Mouse (Mus musculus): ENCODE measurements around the gene Inpp4a. TPM values are rescaled to one million over a fixed set of nuclear protein-coding genes. Genes with fewer than 3 reads are reported as not detected.

The Inpp4a gene
- polyA plus RNA-seq, 1 experiment from 2014 or later, result 72.2 TPM

GRCm38 (mm10) chr1:37357173-37357572 lies 57.5 kb downstream of the Inpp4a start:
- Histone ChIP-seq H3K27ac (ENCODE audit: low read depth, low read length) (no peak overlapping the region), H3K36me3 (ENCODE audit: control insufficient read depth, insufficient read depth, low read length) (0 out of 2 replicates have a peak, but pooled peaks cover 7% of the 10 kb centered on the region), H3K9ac (replicated peaks; ENCODE audit: low read depth, low read length) (no peak overlapping the region), H3K4me1 (ENCODE audit: control insufficient read depth, insufficient read depth, low read length) (no peaks in the 10 kb centered on the region), H3K27me3 (ENCODE audit: control insufficient read depth, insufficient read depth, low read length) (no peaks in the 10 kb centered on the region), H3K9me3 (ENCODE audit: control insufficient read depth, low read length) (no peaks in the 10 kb centered on the region), H3K4me2 (ENCODE audit: low read depth, low read length) (no peak overlapping the region), H3K4me3 (ENCODE audit: low read depth, low read length) (no peak overlapping the region)
- 92% methylated on average over 6 of the region's 6 CpGs for WGBS
- no peak for ATAC-seq (ENCODE audit: low read depth)

- no peak for ATAC-seq (ENCODE audit: low read depth)
- Histone ChIP-seq H3K27me3 (ENCODE audit: control insufficient read depth, insufficient read depth, low read length) (no peaks in the 10 kb centered on the region), H3K9me3 (ENCODE audit: control insufficient read depth, low read length) (no peaks in the 10 kb centered on the region), H3K4me2 (ENCODE audit: low read depth, low read length) (no peak overlapping the region), H3K4me1 (ENCODE audit: control insufficient read depth, insufficient read depth, low read length) (no peaks in the 10 kb centered on the region), H3K36me3 (ENCODE audit: control insufficient read depth, insufficient read depth, low read length) (0 out of 2 replicates have a peak, but pooled peaks cover 7% of the 10 kb centered on the region), H3K4me3 (ENCODE audit: low read depth, low read length) (no peak overlapping the region), H3K27ac (ENCODE audit: low read depth, low read length) (no peak overlapping the region), H3K9ac (replicated peaks; ENCODE audit: low read depth, low read length) (no peak overlapping the region)
- 87% methylated on average over 8 of the region's 8 CpGs for WGBS
Measured at GRCm38 (mm10) chr1:37358621-37359020, 59.0 kb downstream of the Inpp4a start.

- no peaks in the 10 kb centered on the region for H3K4me1 ChIP-seq (ENCODE audit: control insufficient read depth, insufficient read depth, low read length)
- ATAC-seq (ENCODE audit: low read depth), result no peak
- H3K4me2 ChIP-seq (ENCODE audit: low read depth, low read length), result no peak overlapping the region
- H3K27ac ChIP-seq (ENCODE audit: low read depth, low read length), result no peak overlapping the region
- H3K36me3 ChIP-seq (ENCODE audit: control insufficient read depth, insufficient read depth, low read length), result 0 out of 2 replicates have a peak, but pooled peaks cover 10% of the 10 kb centered on the region
- WGBS, result 93% methylated on average over 6 of the region's 6 CpGs
- H3K27me3 ChIP-seq (ENCODE audit: control insufficient read depth, insufficient read depth, low read length), result no peaks in the 10 kb centered on the region
- H3K4me3 ChIP-seq (ENCODE audit: low read depth, low read length), result no peak overlapping the region
- H3K9ac ChIP-seq (replicated peaks; ENCODE audit: low read depth, low read length), result no peak overlapping the region
- H3K9me3 ChIP-seq (ENCODE audit: control insufficient read depth, low read length), result no peaks in the 10 kb centered on the region
Measured at GRCm38 (mm10) chr1:37359395-37360092, 59.9 kb downstream of the Inpp4a start.

- H3K4me3 ChIP-seq (ENCODE audit: low read depth, low read length), result no peak overlapping the region
- no peak overlapping the region for H3K4me2 ChIP-seq (ENCODE audit: low read depth, low read length)
- H3K4me1 ChIP-seq (ENCODE audit: control insufficient read depth, insufficient read depth, low read length), result no peaks in the 10 kb centered on the region
- 0 out of 2 replicates have a peak, but pooled peaks cover 10% of the 10 kb centered on the region for H3K36me3 ChIP-seq (ENCODE audit: control insufficient read depth, insufficient read depth, low read length)
- 90% methylated on average over 3 of the region's 3 CpGs for WGBS
- ATAC-seq (ENCODE audit: low read depth), result no peak
- no peak overlapping the region for H3K27ac ChIP-seq (ENCODE audit: low read depth, low read length)
- H3K9me3 ChIP-seq (ENCODE audit: control insufficient read depth, low read length), result no peaks in the 10 kb centered on the region
- H3K9ac ChIP-seq (replicated peaks; ENCODE audit: low read depth, low read length), result no peak overlapping the region
- no peaks in the 10 kb centered on the region for H3K27me3 ChIP-seq (ENCODE audit: control insufficient read depth, insufficient read depth, low read length)
Measured at GRCm38 (mm10) chr1:37360781-37361180, 61.1 kb downstream of the Inpp4a start.

GRCm38 (mm10) chr1:37362721-37363120 lies 63.1 kb downstream of the Inpp4a start:
- H3K4me2 ChIP-seq (ENCODE audit: low read depth, low read length), result no peak overlapping the region
- 82% methylated on average over 10 of the region's 10 CpGs for WGBS

GRCm38 (mm10) chr1:37368125-37368524 lies 68.5 kb downstream of the Inpp4a start:
- peaks cover 36% of the 10 kb centered on the region for H3K36me3 ChIP-seq (ENCODE audit: control insufficient read depth, insufficient read depth, low read length)
- H3K9me3 ChIP-seq (ENCODE audit: control insufficient read depth, low read length), result no peaks in the 10 kb centered on the region
- no peak overlapping the region for H3K9ac ChIP-seq (replicated peaks; ENCODE audit: low read depth, low read length)
- ATAC-seq (ENCODE audit: low read depth), result no peak
- no peaks in the 10 kb centered on the region for H3K27me3 ChIP-seq (ENCODE audit: control insufficient read depth, insufficient read depth, low read length)
- 94% methylated on average over 10 of the region's 10 CpGs for WGBS
- no peak overlapping the region for H3K27ac ChIP-seq (ENCODE audit: low read depth, low read length)
- H3K4me2 ChIP-seq (ENCODE audit: low read depth, low read length), result no peak overlapping the region
- H3K4me3 ChIP-seq (ENCODE audit: low read depth, low read length), result no peak overlapping the region
- H3K4me1 ChIP-seq (ENCODE audit: control insufficient read depth, insufficient read depth, low read length), result no peaks in the 10 kb centered on the region

More at GRCm38 (mm10) chr1:37362721-37363120, 63.1 kb downstream of the Inpp4a start:
- H3K4me3 ChIP-seq (ENCODE audit: low read depth, low read length), result no peak overlapping the region
- no peaks in the 10 kb centered on the region for H3K9me3 ChIP-seq (ENCODE audit: control insufficient read depth, low read length)
- ATAC-seq (ENCODE audit: low read depth), result no peak
- no peak overlapping the region for H3K27ac ChIP-seq (ENCODE audit: low read depth, low read length)
- H3K9ac ChIP-seq (replicated peaks; ENCODE audit: low read depth, low read length), result no peak overlapping the region
- no peaks in the 10 kb centered on the region for H3K4me1 ChIP-seq (ENCODE audit: control insufficient read depth, insufficient read depth, low read length)
- no peaks in the 10 kb centered on the region for H3K27me3 ChIP-seq (ENCODE audit: control insufficient read depth, insufficient read depth, low read length)
- H3K36me3 ChIP-seq (ENCODE audit: control insufficient read depth, insufficient read depth, low read length), result peaks cover 19% of the 10 kb centered on the region

- Histone ChIP-seq H3K4me2 (ENCODE audit: low read depth, low read length) (no peak overlapping the region), H3K27ac (ENCODE audit: low read depth, low read length) (no peak overlapping the region), H3K9me3 (ENCODE audit: control insufficient read depth, low read length) (no peaks in the 10 kb centered on the region), H3K9ac (replicated peaks; ENCODE audit: low read depth, low read length) (no peak overlapping the region), H3K4me1 (ENCODE audit: control insufficient read depth, insufficient read depth, low read length) (no peaks in the 10 kb centered on the region), H3K36me3 (ENCODE audit: control insufficient read depth, insufficient read depth, low read length) (peaks cover 36% of the 10 kb centered on the region), H3K4me3 (ENCODE audit: low read depth, low read length) (no peak overlapping the region), H3K27me3 (ENCODE audit: control insufficient read depth, insufficient read depth, low read length) (no peaks in the 10 kb centered on the region)
- 94% methylated on average over 7 of the region's 7 CpGs for WGBS
- no peak for ATAC-seq (ENCODE audit: low read depth)
Measured at GRCm38 (mm10) chr1:37368768-37369385, 69.2 kb downstream of the Inpp4a start.

- Histone ChIP-seq H3K4me3 (ENCODE audit: low read depth, low read length) (no peak overlapping the region), H3K27ac (ENCODE audit: low read depth, low read length) (no peak overlapping the region), H3K4me2 (ENCODE audit: low read depth, low read length) (no peak overlapping the region), H3K9me3 (ENCODE audit: control insufficient read depth, low read length) (no peaks in the 10 kb centered on the region), H3K9ac (replicated peaks; ENCODE audit: low read depth, low read length) (no peak overlapping the region), H3K27me3 (ENCODE audit: control insufficient read depth, insufficient read depth, low read length) (no peaks in the 10 kb centered on the region), H3K36me3 (ENCODE audit: control insufficient read depth, insufficient read depth, low read length) (peaks cover 33% of the 10 kb centered on the region), H3K4me1 (ENCODE audit: control insufficient read depth, insufficient read depth, low read length) (no peaks in the 10 kb centered on the region)
- 93% methylated on average over 8 of the region's 8 CpGs for WGBS
- no peak for ATAC-seq (ENCODE audit: low read depth)
Measured at GRCm38 (mm10) chr1:37376177-37376576, 76.5 kb downstream of the Inpp4a start.

- Histone ChIP-seq H3K36me3 (ENCODE audit: control insufficient read depth, insufficient read depth, low read length) (peaks cover 33% of the 10 kb centered on the region), H3K4me1 (ENCODE audit: control insufficient read depth, insufficient read depth, low read length) (no peaks in the 10 kb centered on the region), H3K9me3 (ENCODE audit: control insufficient read depth, low read length) (no peaks in the 10 kb centered on the region), H3K27ac (ENCODE audit: low read depth, low read length) (no peak overlapping the region), H3K4me2 (ENCODE audit: low read depth, low read length) (no peak overlapping the region), H3K27me3 (ENCODE audit: control insufficient read depth, insufficient read depth, low read length) (no peaks in the 10 kb centered on the region), H3K4me3 (ENCODE audit: low read depth, low read length) (no peak overlapping the region), H3K9ac (replicated peaks; ENCODE audit: low read depth, low read length) (no peak overlapping the region)
- 94% methylated on average over 2 of the region's 2 CpGs for WGBS
- no peak for ATAC-seq (ENCODE audit: low read depth)
Measured at GRCm38 (mm10) chr1:37376751-37377150, 77.1 kb downstream of the Inpp4a start.
